Mouse (Mus musculus): ENCODE measurements around the gene Raver1. TPM values are rescaled to one million over a fixed set of nuclear protein-coding genes. Genes with fewer than 3 reads are reported as not detected.
"Not testable (repeated sequence)": the region's sequence is repeated elsewhere in the genome, so short reads cannot be mapped to it uniquely, and the experiment has no call there.

The Raver1 gene
- polyA plus RNA-seq, 1 experiment, result 26.1 TPM

- Histone ChIP-seq H3K27ac (ENCODE audit: insufficient read depth, low read length) (no peak overlapping the region), H3K4me1 (ENCODE audit: control insufficient read depth, insufficient read depth, low read length) (no peaks in the 10 kb centered on the region), H3K4me3 (ENCODE audit: insufficient read depth, low read length) (no peak overlapping the region)
- TF ChIP-seq CTCF (IDR thresholded peaks at IDR 0.05; ENCODE audit: extremely low read depth, insufficient read depth, low read length) (no peak), POLR2A (IDR thresholded peaks at IDR 0.05; ENCODE audit: extremely low read depth, insufficient read depth, low read length) (no peak)
Measured at GRCm38 (mm10) chr9:21051578-21051977, 40.2 kb downstream of the Raver1 start.

- H3K4me3 ChIP-seq (ENCODE audit: insufficient read depth, low read length), result no peak overlapping the region
- H3K27ac ChIP-seq (ENCODE audit: insufficient read depth, low read length), result no peak overlapping the region
- peaks cover 6% of the 10 kb centered on the region for H3K4me1 ChIP-seq (ENCODE audit: control insufficient read depth, insufficient read depth, low read length)
- TF ChIP-seq POLR2A (IDR thresholded peaks at IDR 0.05; ENCODE audit: extremely low read depth, insufficient read depth, low read length) (no peak), CTCF (IDR thresholded peaks at IDR 0.05; ENCODE audit: extremely low read depth, insufficient read depth, low read length) (no peak)
Measured at GRCm38 (mm10) chr9:21045235-21045634, 46.6 kb downstream of the Raver1 start.

DNA sequence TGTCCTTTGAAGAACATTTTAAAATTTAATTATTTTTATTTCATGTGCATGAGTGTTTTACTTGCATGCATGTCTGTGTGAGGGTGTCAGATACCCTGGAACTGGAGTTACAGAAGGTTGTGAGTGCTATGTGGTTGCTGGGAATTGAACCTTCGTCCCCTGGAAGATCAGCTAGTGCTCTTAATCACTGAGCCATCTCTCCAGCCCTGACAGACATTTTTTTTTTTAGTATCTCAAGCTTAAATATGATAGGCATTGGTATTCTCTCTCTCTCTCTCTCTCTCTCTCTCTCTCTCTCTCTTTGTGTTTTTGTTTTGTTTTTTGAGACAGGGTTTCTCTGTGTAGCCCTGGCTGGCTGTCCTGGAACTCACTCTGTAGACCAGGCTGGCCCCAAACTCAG is 47.0 kb downstream of the Raver1 start:
- H3K4me3 ChIP-seq (ENCODE audit: insufficient read depth, low read length); H3K4me1 ChIP-seq (ENCODE audit: control insufficient read depth, insufficient read depth, low read length); H3K27ac ChIP-seq (ENCODE audit: insufficient read depth, low read length): not testable (repeated sequence)

GRCm38 (mm10) chr9:21043563-21043962 is 48.2 kb downstream of the Raver1 start:
- Histone ChIP-seq H3K4me1 (ENCODE audit: control insufficient read depth, insufficient read depth, low read length) (peaks cover 6% of the 10 kb centered on the region), H3K4me3 (ENCODE audit: insufficient read depth, low read length) (no peak overlapping the region), H3K27ac (ENCODE audit: insufficient read depth, low read length) (no peak overlapping the region)
- TF ChIP-seq CTCF (IDR thresholded peaks at IDR 0.05; ENCODE audit: extremely low read depth, insufficient read depth, low read length), result no peak

DNA sequence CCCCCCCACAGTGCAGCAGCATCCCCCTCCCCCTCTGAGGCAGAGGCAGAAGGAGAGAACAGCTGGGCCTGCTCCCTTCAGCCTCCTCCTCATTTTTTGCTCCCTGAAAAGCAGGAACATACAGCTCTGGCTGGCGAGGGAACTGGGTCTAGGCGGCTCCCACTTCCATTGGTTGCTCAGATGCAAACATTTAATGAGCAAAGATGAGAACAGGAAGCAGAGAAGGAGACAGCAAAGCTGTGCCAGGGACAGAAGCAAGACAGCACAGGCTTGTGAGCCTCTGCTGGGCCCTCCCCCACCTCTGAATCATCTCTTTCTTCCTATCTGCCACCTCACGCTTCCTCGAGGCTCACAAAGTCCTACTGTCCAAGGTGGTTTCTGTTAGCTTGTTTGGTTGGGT is 50.5 kb downstream of the Raver1 start:
- TF ChIP-seq CTCF (IDR thresholded peaks at IDR 0.05; ENCODE audit: extremely low read depth, insufficient read depth, low read length), result no peak
- peak; percentile 67; the same call in 1 of the 2 replicates for TF ChIP-seq POLR2A (IDR thresholded peaks at IDR 0.05; ENCODE audit: extremely low read depth, insufficient read depth, low read length)
- no peak overlapping the region for H3K4me3 ChIP-seq (ENCODE audit: insufficient read depth, low read length)
- peaks cover 8% of the 10 kb centered on the region for H3K4me1 ChIP-seq (ENCODE audit: control insufficient read depth, insufficient read depth, low read length)
- peak overlapping the region; percentile 87; the same call in 1 of the 2 replicates for H3K27ac ChIP-seq (ENCODE audit: insufficient read depth, low read length)

GRCm38 (mm10) chr9:21039779-21040178 is 52.0 kb downstream of the Raver1 start:
- TF ChIP-seq CTCF (IDR thresholded peaks at IDR 0.05; ENCODE audit: extremely low read depth, insufficient read depth, low read length), result no peak
- no peak for TF ChIP-seq POLR2A (IDR thresholded peaks at IDR 0.05; ENCODE audit: extremely low read depth, insufficient read depth, low read length)
- Histone ChIP-seq H3K4me3 (ENCODE audit: insufficient read depth, low read length) (no peak overlapping the region), H3K27ac (ENCODE audit: insufficient read depth, low read length) (no peak overlapping the region), H3K4me1 (ENCODE audit: control insufficient read depth, insufficient read depth, low read length) (peaks cover 8% of the 10 kb centered on the region)

DNA sequence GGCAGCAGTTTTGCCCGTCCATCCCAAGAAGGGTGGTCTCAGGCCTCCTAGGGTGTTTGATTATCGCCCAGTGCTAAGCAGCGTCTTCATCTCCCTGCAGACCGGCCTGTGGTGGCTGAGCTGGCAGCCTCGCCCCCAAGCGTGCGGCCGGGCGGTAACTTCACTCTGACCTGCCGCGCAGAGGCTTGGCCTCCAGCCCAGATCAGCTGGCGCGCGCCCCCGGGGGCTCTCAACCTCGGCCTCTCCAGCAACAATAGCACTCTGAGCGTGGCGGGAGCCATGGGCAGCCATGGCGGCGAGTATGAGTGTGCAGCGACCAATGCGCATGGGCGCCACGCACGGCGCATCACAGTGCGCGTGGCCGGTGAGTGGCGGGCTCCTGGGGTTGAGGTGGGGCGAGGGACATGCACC is 54.3 kb downstream of the Raver1 start:
- Histone ChIP-seq H3K4me1 (ENCODE audit: control insufficient read depth, insufficient read depth, low read length) (peaks cover 8% of the 10 kb centered on the region), H3K27ac (ENCODE audit: insufficient read depth, low read length) (peak overlapping the region; percentile 51), H3K4me3 (ENCODE audit: insufficient read depth, low read length) (0 out of 2 replicates have a peak overlapping the region, but pooled peaks have one; percentile 5)
- TF ChIP-seq POLR2A (IDR thresholded peaks at IDR 0.05; ENCODE audit: extremely low read depth, insufficient read depth, low read length) (no peak; the same call in 1 of the 2 replicates), CTCF (IDR thresholded peaks at IDR 0.05; ENCODE audit: extremely low read depth, insufficient read depth, low read length) (no peak)

DNA sequence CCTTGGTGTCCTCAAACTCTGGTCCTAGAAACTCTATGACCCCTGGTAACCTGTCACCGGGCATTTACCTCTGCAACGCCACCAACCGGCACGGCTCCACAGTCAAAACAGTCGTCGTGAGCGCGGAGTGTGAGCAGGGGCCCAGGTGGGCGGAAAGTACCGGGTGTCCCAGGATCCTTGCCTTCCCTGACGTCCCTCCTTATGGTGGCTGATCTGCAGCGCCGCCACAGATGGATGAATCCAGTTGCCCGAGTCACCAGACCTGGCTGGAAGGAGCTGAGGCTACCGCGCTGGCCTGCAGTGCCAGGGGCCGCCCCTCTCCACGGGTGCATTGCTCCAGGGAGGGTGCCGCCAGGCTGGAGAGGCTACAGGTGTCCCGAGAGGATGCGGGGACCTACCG is 55.1 kb downstream of the Raver1 start:
- no peak overlapping the region for H3K4me3 ChIP-seq (ENCODE audit: insufficient read depth, low read length)
- H3K4me1 ChIP-seq (ENCODE audit: control insufficient read depth, insufficient read depth, low read length), result peaks cover 8% of the 10 kb centered on the region
- H3K27ac ChIP-seq (ENCODE audit: insufficient read depth, low read length), result peak overlapping the region; percentile 32
- no peak; the same call in 1 of the 2 replicates for TF ChIP-seq POLR2A (IDR thresholded peaks at IDR 0.05; ENCODE audit: extremely low read depth, insufficient read depth, low read length)
- TF ChIP-seq CTCF (IDR thresholded peaks at IDR 0.05; ENCODE audit: extremely low read depth, insufficient read depth, low read length), result no peak

DNA sequence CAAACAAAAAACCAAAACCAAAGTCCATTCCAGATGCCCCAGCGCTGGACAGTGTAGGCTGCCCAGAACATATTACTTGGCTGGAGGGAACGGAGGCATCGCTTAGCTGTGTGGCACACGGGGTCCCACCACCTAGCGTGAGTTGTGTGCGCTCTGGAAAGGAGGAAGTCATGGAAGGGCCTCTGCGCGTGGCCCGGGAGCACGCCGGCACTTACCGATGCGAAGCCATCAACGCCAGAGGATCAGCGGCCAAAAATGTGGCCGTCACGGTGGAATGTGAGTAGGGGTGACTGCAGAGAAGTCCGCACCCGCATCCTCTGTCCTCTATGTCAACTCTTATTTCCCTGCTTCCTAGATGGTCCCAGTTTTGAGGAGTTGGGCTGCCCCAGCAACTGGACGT is 55.6 kb downstream of the Raver1 start:
- TF ChIP-seq CTCF (IDR thresholded peaks at IDR 0.05; ENCODE audit: extremely low read depth, insufficient read depth, low read length), result no peak
- TF ChIP-seq POLR2A (IDR thresholded peaks at IDR 0.05; ENCODE audit: extremely low read depth, insufficient read depth, low read length), result no peak
- Histone ChIP-seq H3K27ac (ENCODE audit: insufficient read depth, low read length) (no peak overlapping the region), H3K4me3 (ENCODE audit: insufficient read depth, low read length) (no peak overlapping the region), H3K4me1 (ENCODE audit: control insufficient read depth, insufficient read depth, low read length) (peaks cover 8% of the 10 kb centered on the region)

DNA sequence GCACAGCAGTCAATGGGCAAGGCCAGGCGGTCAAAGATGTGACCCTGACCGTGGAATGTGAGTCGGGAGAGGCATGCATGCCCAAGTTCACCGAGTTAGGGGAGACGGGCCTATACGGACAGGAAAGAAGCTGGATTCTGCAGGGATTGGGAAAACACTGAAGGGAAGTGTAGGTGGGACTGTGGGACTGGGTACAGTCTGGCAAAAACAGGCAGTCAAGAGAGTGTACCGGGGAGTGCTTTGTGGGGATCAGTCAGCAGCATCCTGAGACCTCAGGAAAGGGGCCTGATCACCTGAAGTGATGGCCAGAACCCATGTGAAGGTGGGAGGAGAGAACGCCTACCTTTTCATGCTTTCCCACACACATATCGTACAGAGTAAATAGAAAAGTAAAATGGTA is 56.2 kb downstream of the Raver1 start:
- no peak overlapping the region for H3K27ac ChIP-seq (ENCODE audit: insufficient read depth, low read length)
- H3K4me1 ChIP-seq (ENCODE audit: control insufficient read depth, insufficient read depth, low read length), result peaks cover 7% of the 10 kb centered on the region
- TF ChIP-seq POLR2A (IDR thresholded peaks at IDR 0.05; ENCODE audit: extremely low read depth, insufficient read depth, low read length) (no peak), CTCF (IDR thresholded peaks at IDR 0.05; ENCODE audit: extremely low read depth, insufficient read depth, low read length) (no peak)
- no peak overlapping the region for H3K4me3 ChIP-seq (ENCODE audit: insufficient read depth, low read length)

All from cortical plate, adult 2 months (tissue).